9 mouse cellular contexts compared by ENCODE assay signal in genomic region chr2:55841521-55841920, GRCm38 (mm10).
DNase-seq lines count a peak whose midpoint lies in the region; ATAC-seq and TF ChIP-seq lines count a peak whose summit lies in the region.
"Had no signal": no experiment of that assay in that cellular context is flagged by ENCODE, and none has a peak within 500 bp of the region (broad histone marks: within the 10 kb centered on the region; RNA-seq: fewer than 3 reads in every experiment).

No protein-coding gene starts in this region.

- H3K27ac ChIP-seq in limb, embryonic 14.5 days (replicated peaks; ENCODE audit: low read depth, low read length), result no peak overlapping the region
- H3K27ac ChIP-seq: heart, embryonic 13.5 days had no signal

- no peak for ATAC-seq in limb, embryonic 14.5 days (ENCODE audit: low FRiP score, low read depth)

- peak; percentile 3 for DNase-seq in gastrocnemius, postnatal 14 days
- DNase-seq in gastrocnemius, adult 8-10 months (ENCODE audit: low spot score in 2 of 2), result no peak
- DNase-seq in ovary, postnatal 36 days (ENCODE audit: low spot score), result peak; percentile 13
- no peak for DNase-seq in ovary, postnatal 10 days (ENCODE audit: low spot score)
- peak; percentile 21 to 28 for DNase-seq in frontal cortex, postnatal 25 days (ENCODE audit: low spot score in 2 of 2)
- DNase-seq in limb, embryonic 14.5 days (ENCODE audit: low spot score), result peak; percentile 13
- no peak for DNase-seq in thymus, postnatal 36 days
- no peak for DNase-seq in spleen, adult 12 weeks (ENCODE audit: low spot score)

- no peaks in the 10 kb centered on the region for H3K4me1 ChIP-seq in limb, embryonic 14.5 days (ENCODE audit: control insufficient read depth, insufficient read depth, low read length)
- H3K4me1 ChIP-seq: heart, embryonic 13.5 days had no signal

- no peak for TF ChIP-seq POLR2A in limb, embryonic 14.5 days (IDR thresholded peaks at IDR 0.05; ENCODE audit: borderline replicate concordance, extremely low read depth, insufficient read depth, insufficient read length)

- no peak overlapping the region for H3K4me3 ChIP-seq in limb, embryonic 14.5 days (replicated peaks; ENCODE audit: low read length)
- H3K4me3 ChIP-seq: heart, embryonic 13.5 days had no signal

- no peak overlapping the region for H3K4me2 ChIP-seq in limb, embryonic 14.5 days (replicated peaks; ENCODE audit: low read depth, low read length, severe bottlenecking)
- H3K4me2 ChIP-seq: heart, embryonic 13.5 days had no signal

- intact Hi-C loops in gastrocnemius, postnatal 14 days (cut with DNase I; ENCODE audit: low total_unique reads), result no loop called here

- WGBS in limb, embryonic 14.5 days, result 45% methylated on average over 1 of the region's 1 CpGs

- no peaks in the 10 kb centered on the region for H3K36me3 ChIP-seq in limb, embryonic 14.5 days (ENCODE audit: control insufficient read depth, insufficient read depth, low read length)
- H3K36me3 ChIP-seq: heart, embryonic 13.5 days had no signal

- H3K9ac ChIP-seq in limb, embryonic 14.5 days (ENCODE audit: low read depth, low read length, severe bottlenecking), result no peak overlapping the region
- H3K9ac ChIP-seq: heart, embryonic 13.5 days had no signal

- H3K27me3 ChIP-seq in limb, embryonic 14.5 days (ENCODE audit: control insufficient read depth, insufficient read depth, low read length), result no peaks in the 10 kb centered on the region
- H3K27me3 ChIP-seq: heart, embryonic 13.5 days had no signal

- H3K9me3 ChIP-seq in limb, embryonic 14.5 days (ENCODE audit: control insufficient read depth, low read length), result no peaks in the 10 kb centered on the region
- H3K9me3 ChIP-seq: heart, embryonic 13.5 days had no signal

Comparison
In these comparisons a context has a peak if more than half of its experiments do, and no peak if none do; other contexts are left out.
1. DNase-seq: peak in gastrocnemius, postnatal 14 days (single experiment), ovary, postnatal 36 days (single experiment), frontal cortex, postnatal 25 days (2 of 2) and limb, embryonic 14.5 days (single experiment); none in gastrocnemius, adult 8-10 months (0 of 2), ovary, postnatal 10 days (single experiment), thymus, postnatal 36 days (0 of 2) and spleen, adult 12 weeks (single experiment).